Mouse (Mus musculus) C2C12 (cell line): ENCODE data around the gene Dnajc28.

Experiments
- CTCF ChIP-seq: IDR thresholded peaks from one replicate; pipeline ENCODE4 v1.5.1; 2011; ENCODE audit not compliant: control insufficient read depth, insufficient read depth, insufficient read length
- MAX ChIP-seq: IDR thresholded peaks from one replicate; pipeline ENCODE4 v1.6.1; 2011; ENCODE audit warnings: mild to moderate bottlenecking, control low read depth
- MYOD1 ChIP-seq: IDR thresholded peaks from one replicate; pipeline ENCODE4 v1.6.1; 2011; ENCODE audit warnings: low read depth; ENCODE audit not compliant: control insufficient read depth, insufficient read length
- USF1 ChIP-seq: IDR thresholded peaks from one replicate; pipeline ENCODE4 v1.6.1; 2011; ENCODE audit warnings: low read depth, mild to moderate bottlenecking, control low read depth, moderate library complexity

DNA sequence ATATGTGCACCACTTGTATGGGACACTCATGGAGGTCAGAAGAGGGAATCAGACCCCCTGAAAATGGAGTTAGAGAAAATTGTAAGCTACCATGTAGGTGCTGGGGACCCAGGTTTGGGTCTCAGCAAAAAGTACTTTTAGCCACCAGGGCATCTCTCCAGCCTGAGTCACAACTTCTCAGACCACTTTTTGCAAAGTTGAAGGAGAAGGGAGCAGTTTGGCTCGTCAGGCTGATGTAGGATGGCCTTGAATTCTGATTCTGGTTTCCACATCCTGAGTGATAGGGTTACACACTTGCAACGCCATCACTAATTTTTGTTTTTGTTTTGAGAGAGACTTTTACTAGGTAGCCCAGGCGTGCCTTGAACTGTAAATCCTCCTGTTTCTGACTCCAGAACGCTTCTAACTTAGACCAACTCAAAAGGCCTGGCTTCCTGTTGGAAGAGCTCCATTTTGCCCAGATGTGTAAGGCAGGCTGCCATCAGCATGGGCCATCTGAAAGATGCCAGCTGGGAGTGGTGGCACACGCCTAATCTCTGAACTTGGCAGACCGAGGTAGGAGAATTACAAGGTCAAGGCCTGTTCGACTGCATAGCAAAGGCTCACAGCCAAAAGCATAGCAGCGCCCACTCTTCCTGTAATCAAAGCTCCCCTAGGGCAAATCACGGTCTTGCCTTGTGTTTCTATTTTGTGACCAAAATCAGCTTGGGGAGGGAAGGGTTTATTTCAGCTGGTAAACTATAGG lies 9.2 kb downstream of the Dnajc28 start:
- no peak for TF ChIP-seq CTCF
- TF ChIP-seq USF1: no peak
- no peak for TF ChIP-seq MAX
- TF ChIP-seq MYOD1: no peak
